Mouse (Mus musculus): Measurements from ENCODE around the gene Myzap.
A peak's percentile ranks its signal among the peaks of the same experiment; 100 is the strongest.
"Not testable (repeated sequence)": the region's sequence is repeated elsewhere in the genome, so short reads cannot be mapped to it uniquely, and the experiment has no call there.

Gene Myzap

GRCm38 (mm10) chr9:71542292-71542691 lies 49.9 kb downstream of the Myzap start:
- no peak for DNase-seq

GRCm38 (mm10) chr9:71540739-71541138 lies 51.4 kb downstream of the Myzap start:
- no peak for DNase-seq

- no peak for DNase-seq
Measured at GRCm38 (mm10) chr9:71535730-71536129, 56.4 kb downstream of the Myzap start.

GRCm38 (mm10) chr9:71535036-71535435 lies 57.1 kb downstream of the Myzap start:
- DNase-seq = no peak

- DNase-seq = no peak
Measured at GRCm38 (mm10) chr9:71529960-71530359, 62.2 kb downstream of the Myzap start.

GRCm38 (mm10) chr9:71527438-71527837 lies 64.7 kb downstream of the Myzap start:
- DNase-seq = peak; percentile 8

- DNase-seq = no peak
Measured at GRCm38 (mm10) chr9:71523901-71524300, 68.3 kb downstream of the Myzap start.

GRCm38 (mm10) chr9:71519836-71520235 lies 72.3 kb downstream of the Myzap start:
- DNase-seq = no peak

- no peak for DNase-seq
Measured at GRCm38 (mm10) chr9:71517487-71517886, 74.7 kb downstream of the Myzap start.

GRCm38 (mm10) chr9:71515862-71516261 lies 76.3 kb downstream of the Myzap start:
- DNase-seq = peak; percentile 81

- no peak for DNase-seq
Measured at GRCm38 (mm10) chr9:71513566-71513965, 78.6 kb downstream of the Myzap start.

- DNase-seq = no peak
Measured at GRCm38 (mm10) chr9:71512899-71513298, 79.3 kb downstream of the Myzap start.

GRCm38 (mm10) chr9:71498391-71499182 lies 93.6 kb downstream of the Myzap start:
- DNase-seq = no peak

- peak; percentile 54 for DNase-seq
Measured at GRCm38 (mm10) chr9:71496637-71497036, 95.5 kb downstream of the Myzap start.

GRCm38 (mm10) chr9:71493771-71494170 lies 98.4 kb downstream of the Myzap start:
- no peak for DNase-seq

- DNase-seq = peak; percentile 56
Measured at GRCm38 (mm10) chr9:71492296-71493025, 99.7 kb downstream of the Myzap start.

GRCm38 (mm10) chr9:71490076-71490475 lies 102.1 kb downstream of the Myzap start:
- peak; percentile 42 for DNase-seq

GRCm38 (mm10) chr9:71486127-71486526 lies 106.0 kb downstream of the Myzap start:
- no peak for DNase-seq

- DNase-seq = peak; percentile 96
Measured at GRCm38 (mm10) chr9:71485475-71486094, 106.6 kb downstream of the Myzap start, which contains the start of gene Polr2m. Gene Polr2m, minus strand, starts transcription at chr9:71485935.

GRCm38 (mm10) chr9:71484871-71485474 lies 107.2 kb downstream of the Myzap start:
- DNase-seq = peak; percentile 78

- DNase-seq = not testable (repeated sequence)
Measured at GRCm38 (mm10) chr9:71483872-71484271, 108.3 kb downstream of the Myzap start.

GRCm38 (mm10) chr9:71480305-71480704 lies 111.9 kb downstream of the Myzap start:
- DNase-seq = no peak

- DNase-seq = no peak
Measured at GRCm38 (mm10) chr9:71479413-71479812, 112.7 kb downstream of the Myzap start.

Data from kidney, adult 9 months (tissue).